Mouse (Mus musculus): Measurements from ENCODE around the gene Snrpa. TPM values are rescaled to one million over a fixed set of nuclear protein-coding genes. Genes with fewer than 3 reads are reported as not detected.

Snrpa gene
- polyA plus RNA-seq, 1 experiment: 128 TPM

GRCm38 (mm10) chr7:27162780-27163449, 33.2 kb downstream of the Snrpa start:
- H3K4me3 ChIP-seq (ENCODE audit: control insufficient read depth, low read depth, low read length): no peak overlapping the region
- H3K27me3 ChIP-seq (ENCODE audit: control insufficient read depth, insufficient read depth, low read length): no peaks in the 10 kb centered on the region
- H3K36me3 ChIP-seq (ENCODE audit: control insufficient read depth, insufficient read depth, low read length): peaks cover 2% of the 10 kb centered on the region
- H3K4me1 ChIP-seq (ENCODE audit: control insufficient read depth, insufficient read depth, low read length): peaks cover 24% of the 10 kb centered on the region
- no peak for TF ChIP-seq POLR2A (IDR thresholded peaks at IDR 0.05; ENCODE audit: control insufficient read depth, low read depth, low read length)
- no peak for TF ChIP-seq CTCF (IDR thresholded peaks at IDR 0.05; ENCODE audit: control insufficient read depth, insufficient read depth, insufficient replicate concordance, low read depth, low read length)
- no peak overlapping the region for H3K27ac ChIP-seq (ENCODE audit: control insufficient read depth, insufficient read depth, low read depth, low read length)

DNA sequence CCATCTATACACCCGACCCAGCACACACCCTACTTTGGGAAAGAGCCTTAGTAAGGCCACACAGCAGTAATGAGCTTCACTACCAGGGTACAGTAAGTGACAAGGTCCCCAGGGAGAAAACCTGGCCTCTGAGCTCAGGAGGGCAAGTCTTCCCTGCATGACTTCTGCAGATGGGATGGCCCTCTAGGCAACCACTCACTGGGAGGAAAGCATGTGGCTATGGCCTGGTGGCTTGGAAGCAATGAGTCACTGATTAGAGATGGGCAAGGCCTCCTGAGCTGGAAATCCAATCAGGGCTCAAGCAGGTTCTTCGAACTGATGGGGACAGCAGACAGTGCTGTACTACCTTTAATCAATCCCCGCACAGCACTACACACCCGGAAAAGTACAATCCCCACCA, 34.3 kb downstream of the Snrpa start:
- Histone ChIP-seq H3K27me3 (ENCODE audit: control insufficient read depth, insufficient read depth, low read length) (no peaks in the 10 kb centered on the region), H3K4me3 (ENCODE audit: control insufficient read depth, low read depth, low read length) (no peak overlapping the region), H3K27ac (ENCODE audit: control insufficient read depth, insufficient read depth, low read depth, low read length) (no peak overlapping the region), H3K36me3 (ENCODE audit: control insufficient read depth, insufficient read depth, low read length) (peaks cover 2% of the 10 kb centered on the region), H3K4me1 (ENCODE audit: control insufficient read depth, insufficient read depth, low read length) (peaks cover 15% of the 10 kb centered on the region)
- no peak for TF ChIP-seq POLR2A (IDR thresholded peaks at IDR 0.05; ENCODE audit: control insufficient read depth, low read depth, low read length)
- no peak for TF ChIP-seq CTCF (IDR thresholded peaks at IDR 0.05; ENCODE audit: control insufficient read depth, insufficient read depth, insufficient replicate concordance, low read depth, low read length)

- Histone ChIP-seq H3K36me3 (ENCODE audit: control insufficient read depth, insufficient read depth, low read length) (peaks cover 2% of the 10 kb centered on the region), H3K4me1 (ENCODE audit: control insufficient read depth, insufficient read depth, low read length) (peaks cover 15% of the 10 kb centered on the region), H3K27ac (ENCODE audit: control insufficient read depth, insufficient read depth, low read depth, low read length) (no peak overlapping the region), H3K4me3 (ENCODE audit: control insufficient read depth, low read depth, low read length) (no peak overlapping the region), H3K27me3 (ENCODE audit: control insufficient read depth, insufficient read depth, low read length) (no peaks in the 10 kb centered on the region)
- no peak for TF ChIP-seq POLR2A (IDR thresholded peaks at IDR 0.05; ENCODE audit: control insufficient read depth, low read depth, low read length)
- no peak for TF ChIP-seq CTCF (IDR thresholded peaks at IDR 0.05; ENCODE audit: control insufficient read depth, insufficient read depth, insufficient replicate concordance, low read depth, low read length)
These were observed 35.1 kb downstream of the Snrpa start for GRCm38 (mm10) chr7:27160921-27161320.

GRCm38 (mm10) chr7:27159882-27160281, 36.2 kb downstream of the Snrpa start:
- H3K4me1 ChIP-seq (ENCODE audit: control insufficient read depth, insufficient read depth, low read length): peaks cover 14% of the 10 kb centered on the region
- no peak overlapping the region for H3K27ac ChIP-seq (ENCODE audit: control insufficient read depth, insufficient read depth, low read depth, low read length)
- no peaks in the 10 kb centered on the region for H3K27me3 ChIP-seq (ENCODE audit: control insufficient read depth, insufficient read depth, low read length)
- peaks cover 2% of the 10 kb centered on the region for H3K36me3 ChIP-seq (ENCODE audit: control insufficient read depth, insufficient read depth, low read length)
- no peak overlapping the region for H3K4me3 ChIP-seq (ENCODE audit: control insufficient read depth, low read depth, low read length)
- no peak for TF ChIP-seq POLR2A (IDR thresholded peaks at IDR 0.05; ENCODE audit: control insufficient read depth, low read depth, low read length)
- peak; percentile 79; the same call in 1 of the 2 replicates for TF ChIP-seq CTCF (IDR thresholded peaks at IDR 0.05; ENCODE audit: control insufficient read depth, insufficient read depth, insufficient replicate concordance, low read depth, low read length)

GRCm38 (mm10) chr7:27159256-27159655, 36.8 kb downstream of the Snrpa start:
- no peak overlapping the region for H3K27ac ChIP-seq (ENCODE audit: control insufficient read depth, insufficient read depth, low read depth, low read length)
- H3K27me3 ChIP-seq (ENCODE audit: control insufficient read depth, insufficient read depth, low read length): no peaks in the 10 kb centered on the region
- no peak overlapping the region for H3K4me3 ChIP-seq (ENCODE audit: control insufficient read depth, low read depth, low read length)
- no peak for TF ChIP-seq POLR2A (IDR thresholded peaks at IDR 0.05; ENCODE audit: control insufficient read depth, low read depth, low read length)
- TF ChIP-seq CTCF (IDR thresholded peaks at IDR 0.05; ENCODE audit: control insufficient read depth, insufficient read depth, insufficient replicate concordance, low read depth, low read length): no peak
- H3K36me3 ChIP-seq (ENCODE audit: control insufficient read depth, insufficient read depth, low read length): peaks cover 2% of the 10 kb centered on the region
- H3K4me1 ChIP-seq (ENCODE audit: control insufficient read depth, insufficient read depth, low read length): peaks cover 11% of the 10 kb centered on the region

DNA sequence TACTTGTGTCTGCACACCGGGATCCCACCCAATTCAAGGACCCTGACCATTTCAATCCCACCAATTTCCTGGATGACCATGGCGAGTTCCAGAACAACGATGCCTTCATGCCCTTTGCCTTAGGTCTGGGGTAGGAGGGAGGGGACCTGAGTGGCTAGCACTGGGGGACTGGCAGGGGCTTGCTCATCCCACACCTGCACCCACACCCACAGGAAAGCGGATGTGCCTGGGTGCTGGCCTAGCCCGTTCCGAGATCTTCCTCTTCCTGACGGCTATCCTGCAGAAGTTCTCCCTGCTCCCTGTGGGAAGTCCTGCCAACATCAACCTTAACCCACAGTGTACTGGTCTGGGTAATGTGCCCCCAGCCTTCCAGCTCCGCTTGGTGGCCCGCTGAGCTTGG, 37.9 kb downstream of the Snrpa start:
- Histone ChIP-seq H3K36me3 (ENCODE audit: control insufficient read depth, insufficient read depth, low read length) (peaks cover 2% of the 10 kb centered on the region), H3K4me3 (ENCODE audit: control insufficient read depth, low read depth, low read length) (no peak overlapping the region), H3K27ac (ENCODE audit: control insufficient read depth, insufficient read depth, low read depth, low read length) (no peak overlapping the region), H3K4me1 (ENCODE audit: control insufficient read depth, insufficient read depth, low read length) (peaks cover 11% of the 10 kb centered on the region), H3K27me3 (ENCODE audit: control insufficient read depth, insufficient read depth, low read length) (no peaks in the 10 kb centered on the region)
- TF ChIP-seq CTCF (IDR thresholded peaks at IDR 0.05; ENCODE audit: control insufficient read depth, insufficient read depth, insufficient replicate concordance, low read depth, low read length) (no peak), POLR2A (IDR thresholded peaks at IDR 0.05; ENCODE audit: control insufficient read depth, low read depth, low read length) (no peak)

- H3K4me1 ChIP-seq (ENCODE audit: control insufficient read depth, insufficient read depth, low read length): peaks cover 11% of the 10 kb centered on the region
- H3K27ac ChIP-seq (ENCODE audit: control insufficient read depth, insufficient read depth, low read depth, low read length): no peak overlapping the region
- no peaks in the 10 kb centered on the region for H3K27me3 ChIP-seq (ENCODE audit: control insufficient read depth, insufficient read depth, low read length)
- H3K4me3 ChIP-seq (ENCODE audit: control insufficient read depth, low read depth, low read length): no peak overlapping the region
- no peak for TF ChIP-seq CTCF (IDR thresholded peaks at IDR 0.05; ENCODE audit: control insufficient read depth, insufficient read depth, insufficient replicate concordance, low read depth, low read length)
- no peak for TF ChIP-seq POLR2A (IDR thresholded peaks at IDR 0.05; ENCODE audit: control insufficient read depth, low read depth, low read length)
- peaks cover 2% of the 10 kb centered on the region for H3K36me3 ChIP-seq (ENCODE audit: control insufficient read depth, insufficient read depth, low read length)
These were observed 40.1 kb downstream of the Snrpa start for GRCm38 (mm10) chr7:27156005-27156404.
